Mouse (Mus musculus): ENCODE measurements around the gene Ppp1r12a.

- TF ChIP-seq POLR2A (IDR thresholded peaks at IDR 0.05; ENCODE audit: low read depth, low read length): no peak
- TF ChIP-seq CTCF (IDR thresholded peaks at IDR 0.05; ENCODE audit: borderline replicate concordance, insufficient read depth, low read length): no peak
Observed at GRCm38 (mm10) chr10:108286658-108287437, 124.9 kb downstream of the Ppp1r12a start.

All from embryonic fibroblast, embryonic 13.5 days (primary cell).